Mouse (Mus musculus): ENCODE results near the gene Map3k14.

GRCm38 (mm10) chr11:103253605-103254004, 13.7 kb downstream of the Map3k14 start:
- TF ChIP-seq CTCF (IDR thresholded peaks at IDR 0.05; ENCODE audit: extremely low read depth, insufficient read depth, insufficient read length, insufficient replicate concordance) = no peak
- no peak for TF ChIP-seq POLR2A (IDR thresholded peaks at IDR 0.05; ENCODE audit: low read depth, low read length)

Data from spleen, adult 2 months (tissue).